In the genomic region with DNA sequence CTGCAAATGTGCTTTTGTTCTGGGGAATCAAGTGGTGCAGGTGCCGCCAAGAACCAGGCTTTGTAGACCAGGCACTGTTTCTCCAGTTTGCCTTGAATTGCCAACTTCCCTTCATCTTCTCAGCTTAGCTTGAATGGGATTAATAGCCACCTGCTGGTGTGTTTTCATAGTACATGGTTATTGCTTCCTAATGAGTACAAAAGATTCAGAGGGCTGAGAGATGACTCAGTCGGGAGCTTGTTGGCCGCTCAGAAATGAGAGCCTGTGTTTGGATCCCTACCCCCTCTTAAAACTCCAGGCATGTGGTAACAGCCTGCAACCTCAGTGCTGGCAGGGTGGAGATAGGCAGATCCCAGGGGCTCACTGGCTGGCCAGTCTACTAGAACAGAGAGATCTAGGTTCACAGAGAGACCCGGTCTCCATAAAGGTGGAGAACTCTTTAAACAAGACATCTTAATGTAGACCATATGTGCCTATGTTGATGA, we compare ENCODE assay signal across 8 mouse cellular contexts.
DNase-seq lines count a peak whose midpoint lies in the region; ATAC-seq and TF ChIP-seq lines count a peak whose summit lies in the region.

No protein-coding gene starts in this region.

- DNase-seq in lung, embryonic 14.5 days = no peak
- DNase-seq in lung, adult 2 months = no peak
- peak; percentile 39 to 44 for DNase-seq in adrenal gland, postnatal 36 days
- DNase-seq in embryonic facial prominence, embryonic 14.5 days (ENCODE audit: low spot score) = peak; percentile 54
- DNase-seq in heart, postnatal 14 days = peak; percentile 35 to 42
- DNase-seq in thymus, adult 18-20 months = no peak
- no peak for DNase-seq in spleen, postnatal 14 days (ENCODE audit: low spot score in 2 of 2)

- no peaks in the 10 kb centered on the region for H3K27me3 ChIP-seq in lung, embryonic 14.5 days (ENCODE audit: insufficient read depth, low read length)
- no peaks in the 10 kb centered on the region for H3K27me3 ChIP-seq in embryonic facial prominence, embryonic 14.5 days (replicated peaks; ENCODE audit: control insufficient read depth, insufficient read depth, low read length)
- H3K27me3 ChIP-seq in midbrain, embryonic 16.5 days (ENCODE audit: control insufficient read depth, insufficient read depth, low read depth, low read length) = no peaks in the 10 kb centered on the region

- ATAC-seq in lung, embryonic 14.5 days (ENCODE audit: insufficient read depth) = no peak
- no peak for ATAC-seq in embryonic facial prominence, embryonic 14.5 days (ENCODE audit: low read depth)
- ATAC-seq in midbrain, embryonic 16.5 days = peak; percentile 32; the same call in 1 of the 2 replicates

- H3K36me3 ChIP-seq in lung, embryonic 14.5 days (ENCODE audit: insufficient read depth) = no peaks in the 10 kb centered on the region
- no peaks in the 10 kb centered on the region for H3K36me3 ChIP-seq in embryonic facial prominence, embryonic 14.5 days (ENCODE audit: control insufficient read depth, insufficient read depth, low read length)
- no peaks in the 10 kb centered on the region for H3K36me3 ChIP-seq in midbrain, embryonic 16.5 days (ENCODE audit: control insufficient read depth, insufficient read depth, low read length)

- no peak overlapping the region for H3K9ac ChIP-seq in lung, embryonic 14.5 days
- no peak overlapping the region for H3K9ac ChIP-seq in embryonic facial prominence, embryonic 14.5 days (ENCODE audit: low read depth, low read length)
- no peak overlapping the region for H3K9ac ChIP-seq in midbrain, embryonic 16.5 days (ENCODE audit: low read depth, low read length)

- no peak overlapping the region for H3K4me2 ChIP-seq in lung, embryonic 14.5 days
- no peak overlapping the region for H3K4me2 ChIP-seq in embryonic facial prominence, embryonic 14.5 days (ENCODE audit: low read depth, low read length)
- no peak overlapping the region for H3K4me2 ChIP-seq in midbrain, embryonic 16.5 days (ENCODE audit: low read length)

- no peak for TF ChIP-seq POLR2A in lung, adult 2 months (IDR thresholded peaks at IDR 0.05; ENCODE audit: borderline replicate concordance, extremely low read depth, low read depth, low read length)

- no peaks in the 10 kb centered on the region for H3K9me3 ChIP-seq in lung, embryonic 14.5 days (ENCODE audit: low read depth, low read length)
- no peaks in the 10 kb centered on the region for H3K9me3 ChIP-seq in embryonic facial prominence, embryonic 14.5 days (ENCODE audit: control insufficient read depth, low read length)
- no peaks in the 10 kb centered on the region for H3K9me3 ChIP-seq in midbrain, embryonic 16.5 days (replicated peaks; ENCODE audit: control insufficient read depth, low read length, poor library complexity, severe bottlenecking)

- intact Hi-C loops in heart, postnatal 14 days (cut with DNase I) = no loop called here

- peak; percentile 25; the same call in 1 of the 2 replicates for TF ChIP-seq CTCF in lung, embryonic 14.5 days (IDR thresholded peaks at IDR 0.05; ENCODE audit: low read depth)
- no peak for TF ChIP-seq CTCF in lung, adult 2 months (IDR thresholded peaks at IDR 0.05; ENCODE audit: insufficient read depth, low read length)

- H3K4me1 ChIP-seq in lung, embryonic 14.5 days (ENCODE audit: insufficient read depth) = no peaks in the 10 kb centered on the region
- no peaks in the 10 kb centered on the region; the same call in 1 of the 2 replicates for H3K4me1 ChIP-seq in lung, adult 2 months (ENCODE audit: control insufficient read depth, insufficient read depth, low read length)
- H3K4me1 ChIP-seq in embryonic facial prominence, embryonic 14.5 days (ENCODE audit: control insufficient read depth, insufficient read depth, low read length) = no peaks in the 10 kb centered on the region
- H3K4me1 ChIP-seq in midbrain, embryonic 16.5 days (ENCODE audit: control insufficient read depth, insufficient read depth, low read length) = no peaks in the 10 kb centered on the region

- whole genome bisulfite sequencing in lung, embryonic 14.5 days = 76% methylated on average over 4 of the region's 4 CpGs
- 62% methylated on average over 4 of the region's 4 CpGs for WGBS in lung, adult 2 months
- 37% methylated on average over 4 of the region's 4 CpGs for WGBS in embryonic facial prominence, embryonic 14.5 days
- WGBS in midbrain, embryonic 16.5 days = 16% methylated on average over 4 of the region's 4 CpGs

- H3K4me3 ChIP-seq in lung, embryonic 14.5 days (ENCODE audit: low read depth, low read length) = no peak overlapping the region
- H3K4me3 ChIP-seq in lung, adult 2 months (replicated peaks; ENCODE audit: extremely low read depth, low read depth, low read length) = no peak overlapping the region
- no peak overlapping the region for H3K4me3 ChIP-seq in embryonic facial prominence, embryonic 14.5 days (ENCODE audit: low read depth, low read length)
- no peak overlapping the region for H3K4me3 ChIP-seq in midbrain, embryonic 16.5 days (ENCODE audit: low read depth, low read length)

- H3K27ac ChIP-seq in lung, embryonic 14.5 days (ENCODE audit: low read depth) = no peak overlapping the region
- H3K27ac ChIP-seq in embryonic facial prominence, embryonic 14.5 days (replicated peaks; ENCODE audit: low read depth, low read length) = no peak overlapping the region
- H3K27ac ChIP-seq in midbrain, embryonic 16.5 days (ENCODE audit: low read length) = no peak overlapping the region

Comparison
In these comparisons a context has a peak if more than half of its experiments do, and no peak if none do; other contexts are left out.
1. DNase-seq: peak in adrenal gland, postnatal 36 days (2 of 2), embryonic facial prominence, embryonic 14.5 days (single experiment) and heart, postnatal 14 days (2 of 2); none in lung, embryonic 14.5 days (single experiment), lung, adult 2 months (single experiment), thymus, adult 18-20 months (0 of 2) and spleen, postnatal 14 days (0 of 2).